16 mouse cellular contexts compared by ENCODE assay signal in genomic region chr19:61083006-61083405, GRCm38 (mm10).
"Had no signal": no experiment of that assay in that cellular context is flagged by ENCODE, and none has a peak within 500 bp of the region (broad histone marks: within the 10 kb centered on the region; RNA-seq: fewer than 3 reads in every experiment).

No protein-coding gene starts in this region.

- DNase-seq: retina, postnatal 1 day; right cerebral cortex, adult 18-20 months; right cerebral cortex, postnatal 14 days; right cerebral cortex, postnatal 25 days; right cerebral cortex, postnatal 4 days; spleen, adult 18-20 months; thymus, adult 18-20 months; thymus, adult 2 months; thymus, postnatal 14 days; thymus, postnatal 25 days; thymus, postnatal 36 days; thymus, postnatal 4 days had no signal

- H3K4me3 ChIP-seq: neural tube, embryonic 13.5 days; neural tube, embryonic 15.5 days; stomach, embryonic 15.5 days had no signal

- H3K4me2 ChIP-seq: neural tube, embryonic 13.5 days; neural tube, embryonic 15.5 days; stomach, embryonic 15.5 days had no signal

- H3K9me3 ChIP-seq: neural tube, embryonic 13.5 days; neural tube, embryonic 15.5 days; stomach, embryonic 15.5 days had no signal

- H3K36me3 ChIP-seq: stomach, embryonic 15.5 days had no signal

- H3K27me3 ChIP-seq: neural tube, embryonic 13.5 days; neural tube, embryonic 15.5 days; stomach, embryonic 15.5 days had no signal

- H3K9ac ChIP-seq: neural tube, embryonic 13.5 days; neural tube, embryonic 15.5 days; stomach, embryonic 15.5 days had no signal

- H3K4me1 ChIP-seq: neural tube, embryonic 13.5 days; neural tube, embryonic 15.5 days; stomach, embryonic 15.5 days had no signal

- H3K27ac ChIP-seq: neural tube, embryonic 13.5 days; neural tube, embryonic 15.5 days; stomach, embryonic 15.5 days; stomach, postnatal 0 days had no signal
